Mouse (Mus musculus) stomach, embryonic 14.5 days (tissue): ENCODE measurements at regions not wholly inside any gene's neighbourhood (a gene's known extent, or its start where the extent isn't known, plus 50 kb on each side); places are given as distances from the start of the nearest gene placed in this dataset.

Experiments used
- ATAC-seq: fragments of 200-750 bp; cut with Nextera tagmentation; 2 replicates; pipeline ENCODE4 v1.8.0; 2017; ENCODE audit warnings: low read depth, moderate TSS enrichment; ENCODE audit not compliant: insufficient number of reproducible peaks, insufficient read depth, low FRiP score
- H3K27ac ChIP-seq: fragments of 300-500 bp; sonication (generic); 2 replicates; pipeline ENCODE4 v1.5.1; 2014; ENCODE audit warnings: mild to moderate bottlenecking, low read length, moderate library complexity, mixed read lengths
- H3K27me3 ChIP-seq: fragments of 300-500 bp; sonication (generic); 2 replicates; pipeline ENCODE4 v1.6.1; 2014; ENCODE audit warnings: low read length, control low read depth, mixed read lengths; ENCODE audit not compliant: control insufficient read depth, insufficient read depth
- H3K36me3 ChIP-seq: fragments of 300-500 bp; sonication (generic); 2 replicates; pipeline ENCODE4 v1.6.1; 2014; ENCODE audit warnings: mild to moderate bottlenecking, control low read depth, low read length, moderate library complexity, mixed read lengths; ENCODE audit not compliant: control insufficient read depth, insufficient read depth
- H3K4me1 ChIP-seq: fragments of 300-500 bp; sonication (generic); 2 replicates; pipeline ENCODE4 v1.6.1; 2014; ENCODE audit warnings: low read length, control low read depth, mixed read lengths; ENCODE audit not compliant: control insufficient read depth, insufficient read depth
- H3K4me2 ChIP-seq: fragments of 300-500 bp; sonication (generic); replicated peaks from 2 replicates; pipeline ENCODE4 v1.6.1; 2014; ENCODE audit warnings: low read depth, low read length, control low read depth
- H3K4me3 ChIP-seq: fragments of 300-500 bp; sonication (generic); 2 replicates; pipeline ENCODE4 v1.5.1; 2014; ENCODE audit warnings: low read depth, low read length, control low read depth
- H3K9ac ChIP-seq: fragments of 300-500 bp; sonication (generic); replicated peaks from 2 replicates; pipeline ENCODE4 v1.6.1; 2014; ENCODE audit warnings: low read depth, mild to moderate bottlenecking, control low read depth, low read length, moderate library complexity, mixed read lengths
- H3K9me3 ChIP-seq: fragments of 300-500 bp; sonication (generic); 2 replicates; pipeline ENCODE4 v1.6.1; 2016; ENCODE audit warnings: low read depth, low read length, control low read depth; ENCODE audit not compliant: control insufficient read depth
- WGBS: fragments of 180-500 bp; shearing (Covaris S2); extraction: QIAGEN DNeasy Blood & Tissue Kit; methylation state at CpG from one replicate; pipeline ENCODE4 v1.1.7; 2014; 5-methylcytosine and 5-hydroxymethylcytosine counted together

DNA sequence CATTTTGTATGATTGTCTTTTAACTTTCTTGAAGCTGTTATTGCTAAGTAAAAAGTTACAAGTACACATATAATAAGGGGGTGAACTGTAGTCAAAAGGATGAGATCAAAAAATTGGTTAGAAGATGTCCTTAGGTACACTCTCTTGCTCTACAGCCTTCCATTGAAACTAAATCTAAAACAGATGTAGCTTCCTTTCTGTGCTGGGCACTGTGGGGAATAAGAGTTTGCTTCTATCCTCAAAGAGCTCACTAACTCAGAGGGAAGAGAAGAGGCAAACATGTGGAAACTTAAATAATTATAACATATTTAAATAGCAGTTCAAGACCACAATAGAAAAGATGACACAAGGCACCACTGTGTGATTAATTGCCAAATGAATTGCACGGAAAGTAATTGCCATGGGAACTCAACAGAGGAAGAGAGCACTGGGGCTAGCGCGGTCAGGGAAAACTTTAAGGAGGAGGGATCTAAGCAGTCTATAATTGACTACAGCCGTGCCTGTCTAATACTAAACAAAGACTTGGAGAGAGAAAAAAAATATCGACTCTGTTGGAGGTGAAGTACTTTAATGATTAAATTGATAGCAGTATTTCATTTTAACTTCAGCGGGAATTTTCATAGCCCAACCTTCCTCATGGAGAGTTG, 57.9 kb upstream of the Ammecr1 start:
- Histone ChIP-seq H3K4me2 (no peak overlapping the region), H3K27ac (no peak overlapping the region), H3K9me3 (no peaks in the 10 kb centered on the region), H3K9ac (no peak overlapping the region), H3K4me3 (no peak overlapping the region), H3K27me3 (no peaks in the 10 kb centered on the region), H3K4me1 (no peaks in the 10 kb centered on the region), H3K36me3 (no peaks in the 10 kb centered on the region)
- no peak for ATAC-seq
- WGBS, result 57% methylated on average over 6 of the region's 6 CpGs

DNA sequence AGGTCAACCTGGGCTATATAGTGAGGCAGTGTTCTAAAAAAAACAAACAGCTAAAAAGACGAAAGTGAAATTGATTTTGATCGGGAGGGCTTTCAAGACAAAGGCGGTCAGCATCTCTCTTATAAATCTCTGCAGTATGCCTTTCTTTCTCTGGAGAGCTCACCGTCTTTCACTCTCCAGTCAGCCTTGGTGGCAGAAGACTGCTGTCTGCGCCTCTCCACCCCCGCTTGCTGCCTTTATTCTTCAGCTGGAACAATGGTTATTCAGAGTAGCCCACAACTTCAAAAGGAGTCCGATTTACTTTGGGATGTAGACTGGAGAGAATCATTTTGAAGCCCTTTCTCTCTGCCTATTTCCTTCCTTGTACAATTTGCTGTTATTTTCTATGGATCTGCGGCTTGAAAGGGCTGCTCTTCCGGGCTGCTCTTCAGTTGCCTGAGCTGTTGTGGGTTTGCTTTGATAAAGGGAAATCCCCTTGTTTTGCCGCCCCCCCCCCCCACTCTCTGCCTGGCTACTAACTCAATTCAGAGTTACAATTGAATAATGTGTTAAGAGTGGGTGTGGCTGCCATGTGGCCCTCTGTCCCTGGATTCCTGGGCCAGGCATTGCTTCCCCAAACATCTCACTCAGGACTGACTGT, 64.0 kb upstream of the Ammecr1 start:
- Histone ChIP-seq H3K27me3 (no peaks in the 10 kb centered on the region), H3K4me3 (no peak overlapping the region), H3K4me1 (no peaks in the 10 kb centered on the region), H3K36me3 (no peaks in the 10 kb centered on the region), H3K9me3 (no peaks in the 10 kb centered on the region), H3K9ac (no peak overlapping the region), H3K27ac (no peak overlapping the region), H3K4me2 (no peak overlapping the region)
- no peak for ATAC-seq
- WGBS, result 40% methylated on average over 10 of the region's 10 CpGs

DNA sequence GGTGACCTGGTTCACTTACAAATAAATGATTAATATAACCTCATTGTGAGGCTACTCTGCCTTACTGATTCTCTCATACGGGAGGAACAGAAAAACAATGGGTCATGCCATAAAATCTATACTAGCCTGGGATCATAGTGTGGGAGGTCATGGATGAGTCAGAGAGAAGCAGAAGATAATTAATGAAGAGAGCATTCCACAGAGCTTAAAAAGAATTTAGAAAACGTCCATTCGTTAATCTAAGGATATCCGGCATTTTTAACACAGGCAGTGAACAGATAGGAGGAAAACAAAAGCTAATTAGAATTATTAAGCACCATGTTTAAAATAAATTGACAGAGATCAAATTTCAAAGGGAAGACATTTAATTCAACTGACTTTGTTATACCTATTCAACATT, 59.5 kb upstream of the Rtl9 start:
- Histone ChIP-seq H3K4me2 (no peak overlapping the region), H3K27me3 (no peaks in the 10 kb centered on the region), H3K4me1 (no peaks in the 10 kb centered on the region), H3K4me3 (no peak overlapping the region), H3K36me3 (no peaks in the 10 kb centered on the region), H3K9ac (no peak overlapping the region), H3K27ac (no peak overlapping the region), H3K9me3 (no peaks in the 10 kb centered on the region)
- ATAC-seq, result no peak
- WGBS, result 60% methylated on average over 4 of the region's 4 CpGs

DNA sequence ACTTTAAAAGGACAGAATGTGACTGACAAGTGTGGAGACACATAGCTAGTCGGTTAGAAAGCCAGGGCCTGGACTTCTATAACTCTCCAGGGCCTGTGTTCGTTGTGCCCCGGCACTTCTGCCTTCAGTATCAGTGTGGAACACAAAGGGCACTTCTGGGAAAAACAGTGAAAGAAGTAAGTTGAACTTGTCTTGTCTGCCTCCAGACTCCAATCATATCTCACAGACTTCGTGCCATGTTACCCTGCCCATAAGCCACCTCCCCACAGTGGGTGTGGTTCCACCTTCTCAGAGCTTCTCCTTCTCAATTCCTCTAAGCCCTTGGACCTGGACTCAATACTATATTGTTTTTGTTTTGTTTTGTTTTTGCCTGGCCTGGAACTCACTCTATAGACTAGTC, 55.1 kb upstream of the Rtl9 start:
- 93% methylated on average over 4 of the region's 4 CpGs for WGBS

DNA sequence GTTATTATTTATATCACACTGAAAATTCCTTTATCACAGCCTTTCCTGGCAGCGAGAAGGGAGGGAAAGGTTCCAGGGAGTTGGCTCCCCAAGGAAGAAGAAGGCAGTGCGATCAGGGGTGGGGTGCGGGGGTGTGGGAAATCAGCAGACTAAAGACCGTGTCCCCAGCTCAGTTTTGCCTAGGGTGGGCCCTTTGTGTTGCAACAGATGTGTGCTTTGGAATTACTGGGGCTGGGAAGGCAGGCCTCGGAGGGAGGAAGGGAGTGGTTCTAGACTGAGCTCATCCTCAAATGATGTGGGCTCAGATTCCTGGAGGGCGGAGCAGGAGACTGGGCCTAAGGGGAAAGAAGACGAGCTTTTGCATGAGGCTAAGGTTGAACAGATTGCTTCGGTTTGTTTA, 53.1 kb upstream of the Rtl9 start:
- Histone ChIP-seq H3K27me3 (no peaks in the 10 kb centered on the region), H3K27ac (no peak overlapping the region), H3K4me3 (no peak overlapping the region), H3K4me2 (no peak overlapping the region), H3K9ac (no peak overlapping the region), H3K9me3 (no peaks in the 10 kb centered on the region), H3K36me3 (no peaks in the 10 kb centered on the region), H3K4me1 (no peaks in the 10 kb centered on the region)
- ATAC-seq, result no peak
- 68% methylated on average over 8 of the region's 8 CpGs for WGBS

More for the DNA sequence above, 55.1 kb upstream of the Rtl9 start:
- H3K27me3 ChIP-seq, result no peaks in the 10 kb centered on the region
- H3K9ac ChIP-seq, result no peak overlapping the region
- H3K4me3 ChIP-seq, result no peak overlapping the region
- H3K27ac ChIP-seq, result no peak overlapping the region
- no peaks in the 10 kb centered on the region for H3K9me3 ChIP-seq
- no peaks in the 10 kb centered on the region for H3K36me3 ChIP-seq
- H3K4me1 ChIP-seq, result no peaks in the 10 kb centered on the region
- H3K4me2 ChIP-seq, result no peak overlapping the region
- ATAC-seq, result peak; percentile 10; the same call in 1 of the 2 replicates
